Mouse (Mus musculus) myocyte (in vitro differentiated cells): ENCODE measurements around the gene Zfp128. TPM values are rescaled to one million over a fixed set of nuclear protein-coding genes. Genes with fewer than 3 reads are reported as not detected.
"Not testable (repeated sequence)": the region's sequence is repeated elsewhere in the genome, so short reads cannot be mapped to it uniquely, and the experiment has no call there.

Source experiments
- H3K27me3 ChIP-seq: one replicate; pipeline ENCODE4 v1.6.1; 2011; ENCODE audit not compliant: control insufficient read depth, insufficient read depth, insufficient read length
- H3K36me3 ChIP-seq: one replicate; pipeline ENCODE4 v1.6.1; 2011; ENCODE audit not compliant: control insufficient read depth, insufficient read depth
- H3K4me2 ChIP-seq: one replicate; pipeline ENCODE4 v1.6.1; 2011; ENCODE audit warnings: low read depth, control low read depth
- H3K4me3 ChIP-seq: one replicate; pipeline ENCODE4 v1.5.1; 2011; ENCODE audit warnings: mild to moderate bottlenecking, control low read depth, moderate library complexity
- H3K79me2 ChIP-seq: one replicate; pipeline ENCODE4 v1.6.1; 2011; ENCODE audit not compliant: control insufficient read depth, insufficient read depth
- H3ac ChIP-seq: one replicate; pipeline ENCODE4 v1.6.1; 2011; ENCODE audit not compliant: control insufficient read depth, insufficient read length
- CEBPB ChIP-seq: IDR thresholded peaks from 2 replicates; pipeline ENCODE4 v1.6.1; 2011; ENCODE audit warnings: mild to moderate bottlenecking, moderate library complexity; ENCODE audit not compliant: poor library complexity, insufficient read depth, severe bottlenecking
- E2F4 ChIP-seq: IDR thresholded peaks from one replicate; pipeline ENCODE4 v1.6.1; 2011; ENCODE audit warnings: mild to moderate bottlenecking, control low read depth, moderate library complexity; ENCODE audit not compliant: insufficient read depth
- MYOD1 ChIP-seq, 3 experiments: IDR thresholded peaks; one replicate each; pipeline ENCODE4 v1.6.1; 2011; ENCODE audit warnings: control low read depth in 2 of 3, low read depth in 2 of 3, mild to moderate bottlenecking in 2 of 3, moderate library complexity in 1 of 3; ENCODE audit not compliant: insufficient read length in 2 of 3, control insufficient read depth in 1 of 3
- MYOG ChIP-seq, 3 experiments: IDR thresholded peaks; one replicate each; pipeline ENCODE4 v1.6.1; 2011; ENCODE audit warnings: control low read depth in 2 of 3, low read depth in 2 of 3, mild to moderate bottlenecking in 2 of 3; ENCODE audit not compliant: insufficient read length in 2 of 3, control insufficient read depth in 1 of 3, insufficient read depth in 1 of 3
- POLR2A ChIP-seq: IDR thresholded peaks from one replicate; pipeline ENCODE4 v1.6.1; 2011; ENCODE audit warnings: low read depth, mild to moderate bottlenecking, control low read depth, moderate library complexity; ENCODE audit not compliant: insufficient read length
- POLR2AphosphoS2 ChIP-seq: IDR thresholded peaks from one replicate; pipeline ENCODE4 v1.6.1; 2011; ENCODE audit warnings: low read depth, control low read depth; ENCODE audit not compliant: insufficient read length
- REST ChIP-seq: IDR thresholded peaks from one replicate; pipeline ENCODE4 v1.6.1; 2011; ENCODE audit warnings: mild to moderate bottlenecking, control low read depth, moderate library complexity; ENCODE audit not compliant: insufficient read depth, insufficient read length
- SRF ChIP-seq: IDR thresholded peaks from one replicate; pipeline ENCODE4 v1.6.1; 2011; ENCODE audit warnings: low read depth; ENCODE audit not compliant: control insufficient read depth, insufficient read length
- TCF3 ChIP-seq: IDR thresholded peaks from one replicate; pipeline ENCODE4 v1.6.1; 2011; ENCODE audit warnings: low read depth, control low read depth; ENCODE audit not compliant: insufficient read length
- USF1 ChIP-seq: IDR thresholded peaks from one replicate; pipeline ENCODE4 v1.6.1; 2011; ENCODE audit warnings: low read depth, mild to moderate bottlenecking, control low read depth, moderate library complexity
- polyA plus RNA-seq: library from polyadenylated mRNA; unstranded; fragments of >200 nt; fragmentation: generic; extraction: Trizol; gene quantifications from one replicate; pipeline ENCODE4 v1.2.1, GENCODE M21; 2012; ENCODE audit warnings: missing spikeins

Zfp128 gene
- polyA plus RNA-seq, 1 experiment, result 1.2 TPM

DNA sequence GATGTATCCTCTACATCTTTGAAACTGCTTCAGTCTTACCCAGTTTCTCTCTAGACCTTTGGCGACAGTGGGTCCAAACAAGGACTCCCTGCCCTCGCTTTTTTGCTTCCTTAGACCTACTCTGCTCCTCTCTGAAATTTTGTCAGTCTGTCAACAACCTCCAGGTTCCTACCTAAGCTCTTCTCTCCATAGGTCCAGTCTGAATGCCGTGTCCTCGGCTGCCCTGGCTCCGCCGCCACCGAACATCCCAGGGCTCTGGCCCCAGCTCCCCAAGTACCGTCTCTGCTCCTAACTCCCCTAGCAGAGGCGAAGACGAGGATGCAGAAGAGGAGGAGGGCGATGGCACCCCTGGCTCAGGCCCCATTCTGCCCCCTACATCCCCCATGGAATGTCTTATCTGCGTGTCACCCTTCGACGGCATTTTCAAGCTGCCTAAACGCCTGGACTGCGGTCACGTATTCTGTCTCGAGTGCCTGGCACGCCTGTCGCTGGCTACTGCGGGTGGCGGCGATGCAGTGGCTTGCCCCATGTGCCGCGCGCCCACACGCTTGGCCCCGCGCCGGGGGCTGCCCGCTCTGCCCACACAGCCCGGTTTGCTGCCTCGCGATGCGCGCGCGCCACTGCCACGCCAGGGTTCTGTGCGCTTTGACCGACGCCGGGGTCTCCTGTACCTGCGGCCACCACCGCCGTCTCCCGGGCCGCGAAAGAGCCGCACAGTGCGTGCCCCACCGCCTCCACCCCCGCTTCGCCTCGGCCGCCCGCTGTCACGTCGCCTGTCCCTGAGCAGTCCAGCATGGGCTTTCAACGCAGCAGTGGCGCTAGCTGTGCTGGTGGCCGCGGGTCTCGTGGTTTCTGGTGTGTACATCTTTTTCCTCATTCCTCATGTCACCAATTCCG is 47.0 kb downstream of the Zfp128 start:
- H3K4me3 ChIP-seq, result no peak overlapping the region
- TF ChIP-seq POLR2AphosphoS2, result peak; percentile 60
- no peak for TF ChIP-seq E2F4
- TF ChIP-seq POLR2A, result peak; percentile 35
- H3K79me2 ChIP-seq, result peaks cover 14% of the 10 kb centered on the region
- H3K4me2 ChIP-seq, result no peak overlapping the region
- no peaks in the 10 kb centered on the region for H3K27me3 ChIP-seq
- peaks cover 31% of the 10 kb centered on the region for H3K36me3 ChIP-seq
- no peak overlapping the region for H3ac ChIP-seq

- Histone ChIP-seq H3ac (no peak overlapping the region), H3K27me3 (no peaks in the 10 kb centered on the region), H3K4me3 (no peak overlapping the region), H3K4me2 (no peak overlapping the region), H3K79me2 (no peaks in the 10 kb centered on the region), H3K36me3 (no peaks in the 10 kb centered on the region)
- no peak for TF ChIP-seq MYOG (IDR thresholded peaks at IDR 0.05; ENCODE audit: control insufficient read depth in 1 of 3, insufficient read depth in 1 of 3, insufficient read length in 2 of 3, low read depth in 2 of 3)
- TF ChIP-seq SRF, result no peak
- no peak for TF ChIP-seq USF1
Measured at GRCm38 (mm10) chr7:12933615-12934140, 52.7 kb downstream of the Zfp128 start.

GRCm38 (mm10) chr7:12934808-12935207 is 53.8 kb downstream of the Zfp128 start:
- Histone ChIP-seq H3K79me2 (no peaks in the 10 kb centered on the region), H3K4me2 (no peak overlapping the region), H3K36me3 (no peaks in the 10 kb centered on the region), H3ac (no peak overlapping the region), H3K4me3 (no peak overlapping the region), H3K27me3 (no peaks in the 10 kb centered on the region)
- no peak for TF ChIP-seq TCF3

- H3K27me3 ChIP-seq, H3K36me3 ChIP-seq, H3K4me2 ChIP-seq, H3K4me3 ChIP-seq, H3ac ChIP-seq, H3K79me2 ChIP-seq: not testable (repeated sequence)
Measured at GRCm38 (mm10) chr7:12937254-12937803, 56.4 kb downstream of the Zfp128 start.

DNA sequence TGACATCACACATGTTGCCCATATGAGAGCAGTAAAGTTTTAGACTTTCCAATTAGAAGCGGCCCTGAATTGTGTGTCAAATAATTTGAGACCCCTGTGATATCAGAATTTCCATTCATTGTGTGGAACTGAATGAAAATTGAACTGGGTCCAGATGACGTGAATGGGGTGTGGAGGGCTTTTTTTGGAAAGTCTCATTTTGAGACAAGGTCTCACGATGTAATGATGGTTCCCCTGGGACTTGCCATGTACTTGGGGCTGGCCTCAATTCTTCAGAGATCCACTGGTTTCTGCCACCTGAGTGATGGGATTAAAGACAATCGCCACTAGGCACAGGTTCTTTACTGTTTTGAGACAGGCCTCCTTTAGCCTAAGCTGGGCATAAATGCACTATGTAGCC is 59.6 kb downstream of the Zfp128 start:
- no peak overlapping the region for H3ac ChIP-seq
- TF ChIP-seq REST (no peak), CEBPB (no peak), MYOD1 (IDR thresholded peaks at IDR 0.05; ENCODE audit: control insufficient read depth in 1 of 3, insufficient read length in 2 of 3, low read depth in 2 of 3) (no peak), POLR2A (no peak), E2F4 (no peak)
- no peaks in the 10 kb centered on the region for H3K27me3 ChIP-seq
- no peaks in the 10 kb centered on the region for H3K36me3 ChIP-seq
- no peak overlapping the region for H3K4me3 ChIP-seq
- no peak overlapping the region for H3K4me2 ChIP-seq
- H3K79me2 ChIP-seq, result no peaks in the 10 kb centered on the region

Other genes with a start within 250 kb of the Zfp128 start
- gene Vmn2r54, start 240.9 kb upstream of the Zfp128 start, polyA plus RNA-seq, result not detected
- gene Vmn2r55, start 196.2 kb upstream of the Zfp128 start, polyA plus RNA-seq, result not detected
- not detected for gene Vmn2r56, start 146.2 kb upstream of the Zfp128 start, polyA plus RNA-seq
- 0.22 TPM for gene Zscan18, start 77.5 kb upstream of the Zfp128 start, polyA plus RNA-seq
- 1.0 TPM for gene Zfp329, start 62.3 kb upstream of the Zfp128 start, polyA plus RNA-seq
- 11.4 TPM for gene Zfp110, start 46.4 kb upstream of the Zfp128 start, polyA plus RNA-seq
- 3.1 TPM for gene Zscan22, start 16.6 kb downstream of the Zfp128 start, polyA plus RNA-seq
- 2,432 TPM for gene Rps5, start 41.1 kb downstream of the Zfp128 start, polyA plus RNA-seq
- gene Rnf225, start 46.2 kb downstream of the Zfp128 start, polyA plus RNA-seq, result 0.91 TPM
- 1.9 TPM for gene Zfp324, start 84.7 kb downstream of the Zfp128 start, polyA plus RNA-seq
- gene Zfp446, start 96.7 kb downstream of the Zfp128 start, polyA plus RNA-seq, result 1.7 TPM
- gene Slc27a5, start 117.0 kb downstream of the Zfp128 start, polyA plus RNA-seq, result not detected
- 252 TPM for gene Trim28, start 117.9 kb downstream of the Zfp128 start, polyA plus RNA-seq
- 8.2 TPM for gene Zbtb45, start 128.9 kb downstream of the Zfp128 start, polyA plus RNA-seq
- gene Chmp2a, start 153.6 kb downstream of the Zfp128 start, polyA plus RNA-seq, result 189 TPM
- gene Ube2m, start 157.1 kb downstream of the Zfp128 start, polyA plus RNA-seq, result 227 TPM
- 0.37 TPM for gene Mzf1, start 173.6 kb downstream of the Zfp128 start, polyA plus RNA-seq
- not detected for gene Vmn1r85, start 214.0 kb downstream of the Zfp128 start, polyA plus RNA-seq
- not detected for gene Vmn1r86, start 238.7 kb downstream of the Zfp128 start, polyA plus RNA-seq